Mouse (Mus musculus): ENCODE measurements at regions not wholly inside any gene's neighbourhood (a gene's known extent, or its start where the extent isn't known, plus 50 kb on each side); places are given as distances from the start of the nearest gene placed in this dataset.

DNA sequence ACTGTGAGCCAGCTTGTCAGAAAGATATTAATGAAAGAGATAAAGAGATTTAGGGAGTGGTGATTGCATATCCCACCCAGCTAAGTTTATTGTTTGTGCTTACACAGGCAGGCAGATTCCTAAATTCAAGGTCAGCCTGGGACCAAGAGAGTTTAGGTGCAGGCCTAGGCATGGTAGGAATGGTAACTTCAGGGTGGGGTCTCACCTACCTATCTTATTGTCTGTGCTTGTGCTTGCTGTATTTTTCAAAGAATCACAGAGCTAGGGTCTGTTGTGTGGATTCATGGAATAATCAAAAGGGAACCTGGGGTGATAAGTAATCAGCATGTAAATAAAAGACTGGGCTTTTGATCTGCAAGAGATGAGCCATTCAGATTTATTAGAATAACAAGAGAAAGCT lies 642.4 kb downstream of the Pkhd1 start:
- Histone ChIP-seq H3K27me3 (ENCODE audit: insufficient read depth, low read length) (no peaks in the 10 kb centered on the region), H3K4me3 (replicated peaks; ENCODE audit: low read length) (no peak overlapping the region), H3K36me3 (ENCODE audit: insufficient read depth, low read length) (no peaks in the 10 kb centered on the region), H3K4me1 (replicated peaks; ENCODE audit: low read depth, low read length) (no peaks in the 10 kb centered on the region), H3K9me3 (ENCODE audit: low read length) (0 out of 2 replicates have a peak, but pooled peaks cover 4% of the 10 kb centered on the region)
- TF ChIP-seq CTCF (conservative IDR thresholded peaks at IDR 0.05; ENCODE audit: low read length): no peak
- TF ChIP-seq NANOG (IDR thresholded peaks at IDR 0.05; ENCODE audit: borderline replicate concordance, low read length): peak; percentile 67; the same call in 1 of the 2 replicates

DNA sequence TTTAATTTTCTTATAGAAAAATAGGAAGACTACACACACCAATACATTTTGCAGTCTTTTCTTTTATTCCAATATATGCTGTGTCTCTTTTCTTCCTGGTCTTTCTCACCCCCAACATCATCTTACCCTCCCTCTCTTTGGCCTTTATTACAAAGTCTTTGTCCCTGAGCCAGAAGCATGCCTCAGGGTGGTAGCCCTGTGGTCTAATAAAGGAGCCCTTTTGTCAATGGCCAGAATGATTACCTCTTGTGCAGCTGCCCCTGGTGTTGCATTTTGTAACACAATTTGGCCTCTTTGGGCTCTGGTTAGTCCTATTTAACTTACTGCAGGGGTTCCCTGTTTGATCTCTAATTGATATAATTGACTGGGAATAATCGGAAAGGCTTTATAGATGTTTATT lies 636.7 kb downstream of the Pkhd1 start:
- Histone ChIP-seq H3K9me3 (ENCODE audit: low read length) (peaks cover 6% of the 10 kb centered on the region; the same call in 1 of the 2 replicates), H3K4me3 (replicated peaks; ENCODE audit: low read length) (no peak overlapping the region), H3K36me3 (ENCODE audit: insufficient read depth, low read length) (no peaks in the 10 kb centered on the region), H3K4me1 (replicated peaks; ENCODE audit: low read depth, low read length) (no peaks in the 10 kb centered on the region), H3K27me3 (ENCODE audit: insufficient read depth, low read length) (no peaks in the 10 kb centered on the region)
- TF ChIP-seq POU5F1 (IDR thresholded peaks at IDR 0.05; ENCODE audit: borderline replicate concordance, low read length): no peak
- TF ChIP-seq NANOG (IDR thresholded peaks at IDR 0.05; ENCODE audit: borderline replicate concordance, low read length): no peak
- TF ChIP-seq CTCF (conservative IDR thresholded peaks at IDR 0.05; ENCODE audit: low read length): no peak

DNA sequence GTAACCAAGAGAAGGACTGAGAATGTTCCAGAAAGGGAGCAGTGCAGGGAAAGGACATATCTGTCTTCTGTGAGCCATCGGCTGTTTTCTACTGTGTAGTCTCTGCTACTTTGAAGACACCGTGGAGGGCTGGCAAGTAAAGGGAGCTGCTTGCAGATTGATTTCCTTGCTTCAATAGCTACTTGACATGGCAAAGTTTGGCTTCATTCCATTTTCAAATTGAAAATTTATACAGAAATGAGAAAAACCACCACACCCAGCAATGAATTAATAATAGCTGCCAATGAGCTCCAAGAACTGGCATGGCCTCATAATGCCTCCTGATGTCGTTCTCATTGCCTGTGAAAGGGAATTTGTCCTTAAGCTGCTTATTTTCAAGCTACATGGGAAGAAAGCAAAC lies 635.1 kb downstream of the Pkhd1 start:
- no peaks in the 10 kb centered on the region for H3K4me1 ChIP-seq (replicated peaks; ENCODE audit: low read depth, low read length)
- peaks cover 10% of the 10 kb centered on the region; the same call in 1 of the 2 replicates for H3K9me3 ChIP-seq (ENCODE audit: low read length)
- no peaks in the 10 kb centered on the region for H3K27me3 ChIP-seq (ENCODE audit: insufficient read depth, low read length)
- H3K36me3 ChIP-seq (ENCODE audit: insufficient read depth, low read length): no peaks in the 10 kb centered on the region
- TF ChIP-seq POU5F1 (IDR thresholded peaks at IDR 0.05; ENCODE audit: borderline replicate concordance, low read length) (no peak), NANOG (IDR thresholded peaks at IDR 0.05; ENCODE audit: borderline replicate concordance, low read length) (no peak), CTCF (conservative IDR thresholded peaks at IDR 0.05; ENCODE audit: low read length) (no peak)
- H3K4me3 ChIP-seq (replicated peaks; ENCODE audit: low read length): no peak overlapping the region

DNA sequence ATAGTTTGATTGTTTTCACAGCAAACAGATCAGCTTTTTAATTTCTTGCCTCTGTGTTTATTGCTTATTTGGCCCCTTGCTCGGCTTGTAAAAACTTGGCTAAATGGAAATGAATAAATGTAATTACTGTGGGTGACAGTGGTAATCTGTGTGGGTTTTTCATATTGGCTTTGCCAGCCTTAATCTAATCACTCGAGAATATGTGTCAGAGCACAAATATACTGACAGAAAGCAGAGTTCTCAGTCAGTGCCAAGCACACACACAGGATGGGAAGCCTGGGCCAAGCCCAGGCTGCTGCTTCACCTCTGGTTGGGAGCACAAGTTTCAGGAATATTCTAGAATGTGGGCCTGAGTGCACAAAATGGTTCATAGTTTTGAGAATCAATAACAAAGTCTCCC lies 634.4 kb downstream of the Pkhd1 start:
- Histone ChIP-seq H3K4me1 (replicated peaks; ENCODE audit: low read depth, low read length) (no peaks in the 10 kb centered on the region), H3K36me3 (ENCODE audit: insufficient read depth, low read length) (no peaks in the 10 kb centered on the region), H3K9me3 (ENCODE audit: low read length) (peaks cover 10% of the 10 kb centered on the region; the same call in 1 of the 2 replicates), H3K4me3 (replicated peaks; ENCODE audit: low read length) (no peak overlapping the region), H3K27me3 (ENCODE audit: insufficient read depth, low read length) (no peaks in the 10 kb centered on the region)
- no peak for TF ChIP-seq NANOG (IDR thresholded peaks at IDR 0.05; ENCODE audit: borderline replicate concordance, low read length)

DNA sequence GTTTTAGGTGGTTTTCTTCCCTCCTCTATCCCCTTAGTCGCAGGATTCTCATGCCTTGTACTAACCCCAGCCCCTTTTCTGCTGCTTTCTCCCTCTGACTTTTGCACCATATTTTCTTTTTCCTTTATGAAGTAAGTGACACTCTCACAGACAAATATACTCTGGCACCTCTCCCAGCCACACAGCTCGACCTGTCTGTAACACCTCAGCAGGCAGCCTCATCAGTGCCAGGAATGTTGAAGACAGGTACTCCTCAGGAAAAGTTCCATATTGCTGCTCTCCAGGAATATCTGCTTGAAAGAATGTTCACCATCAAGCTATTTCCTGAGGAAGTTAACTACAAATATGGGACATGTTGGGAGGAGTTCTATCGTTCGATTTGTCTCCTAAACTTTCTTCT lies 627.9 kb downstream of the Pkhd1 start:
- Histone ChIP-seq H3K36me3 (ENCODE audit: insufficient read depth, low read length) (no peaks in the 10 kb centered on the region), H3K4me1 (replicated peaks; ENCODE audit: low read depth, low read length) (no peaks in the 10 kb centered on the region), H3K9me3 (ENCODE audit: low read length) (peaks cover 10% of the 10 kb centered on the region; the same call in 1 of the 2 replicates), H3K27me3 (ENCODE audit: insufficient read depth, low read length) (no peaks in the 10 kb centered on the region), H3K4me3 (replicated peaks; ENCODE audit: low read length) (no peak overlapping the region)
- TF ChIP-seq POU5F1 (IDR thresholded peaks at IDR 0.05; ENCODE audit: borderline replicate concordance, low read length): no peak
- TF ChIP-seq NANOG (IDR thresholded peaks at IDR 0.05; ENCODE audit: borderline replicate concordance, low read length): no peak
- no peak for TF ChIP-seq CTCF (conservative IDR thresholded peaks at IDR 0.05; ENCODE audit: low read length)

Measured in E14TG2a.4 (cell line).